Mouse (Mus musculus): ENCODE data around the gene Pdia3. TPM values are rescaled to one million over a fixed set of nuclear protein-coding genes. Genes with fewer than 3 reads are reported as not detected.

The Pdia3 gene
- total and polyA plus RNA-seq, 3 experiments = 96.6 to 148 (median 145) TPM

DNA sequence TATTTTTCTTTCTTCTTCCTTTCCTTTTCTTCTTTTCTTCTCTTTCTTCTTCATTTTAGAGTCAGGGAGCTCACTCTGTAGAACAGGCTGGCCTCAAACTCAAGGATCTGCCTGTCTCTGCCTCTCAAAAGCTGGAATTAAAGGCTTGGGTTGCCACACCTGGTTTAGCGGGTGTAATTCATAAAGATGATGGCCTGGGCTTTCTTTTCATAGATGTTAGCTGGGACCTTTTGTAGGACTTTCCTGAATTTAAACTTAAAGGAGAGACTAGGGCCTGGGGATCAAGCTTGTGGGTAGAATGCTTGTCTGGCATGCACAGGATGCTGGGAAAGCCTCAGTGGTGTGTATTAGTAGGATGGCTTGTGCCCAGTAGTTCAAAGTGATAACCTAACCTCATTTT lies 30.6 kb downstream of the Pdia3 start, which contains the start of gene Ell3:
Gene Ell3 (minus strand): TSS at position 101 of the 400 bp plus-strand sequence.
- peaks cover 2% of the 10 kb centered on the region; the same call in 1 of the 2 replicates for H3K4me1 ChIP-seq (ENCODE audit: control insufficient read depth, insufficient read depth, low read length)
- H3K27me3 ChIP-seq (ENCODE audit: control insufficient read depth, insufficient read depth, low read length) = no peaks in the 10 kb centered on the region
- no peak within 1 kb of the TSS for H3K27ac ChIP-seq
- H3K36me3 ChIP-seq (ENCODE audit: control insufficient read depth, insufficient read depth, low read length) = no peaks in the 10 kb centered on the region
- TF ChIP-seq CTCF (IDR thresholded peaks at IDR 0.05) (no peak), EP300 (IDR thresholded peaks at IDR 0.05; ENCODE audit: insufficient read depth, low read depth, low read length) (no peak), POLR2A (IDR thresholded peaks at IDR 0.05; ENCODE audit: insufficient read depth, low read depth, low read length) (no peak)
- H3K4me3 ChIP-seq = no peak within 1 kb of the TSS; the same call in 1 of the 2 replicates
- no peak for DNase-seq
- intact Hi-C loops (cut with DNase I) = no loop called here
- 98% methylated on average over 1 of the region's 1 CpGs for whole genome bisulfite sequencing
- H3K9ac ChIP-seq (ENCODE audit: low read depth, low read length) = no peak within 1 kb of the TSS
- no peaks in the 10 kb centered on the region for H3K79me2 ChIP-seq (replicated peaks; ENCODE audit: control insufficient read depth, insufficient read depth, low read length)

DNA sequence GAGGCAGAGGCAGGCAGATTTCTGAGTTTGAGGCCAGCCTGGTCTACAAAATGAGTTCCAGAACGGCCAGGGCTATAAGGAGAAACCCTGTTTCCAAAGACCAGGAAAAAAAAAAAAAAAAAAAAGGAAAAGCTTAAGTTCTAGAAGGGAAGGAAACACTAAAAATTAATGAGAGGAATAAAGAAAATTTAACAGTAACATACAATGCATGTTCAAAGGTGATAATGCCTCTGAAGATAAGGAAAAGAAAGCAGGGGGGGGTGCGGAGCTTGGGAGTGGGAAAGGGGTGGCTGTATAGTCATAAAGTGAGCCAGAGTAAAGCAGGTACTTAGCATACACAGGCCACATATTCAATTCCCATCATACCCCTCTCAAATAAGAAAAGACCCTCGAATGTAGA lies 31.5 kb downstream of the Pdia3 start:
- WGBS = 86% methylated on average over 3 of the region's 3 CpGs
- intact Hi-C loops (cut with DNase I) = no loop called here
- TF ChIP-seq EP300 (IDR thresholded peaks at IDR 0.05; ENCODE audit: insufficient read depth, low read depth, low read length) = no peak
- TF ChIP-seq CTCF (IDR thresholded peaks at IDR 0.05) = no peak
- TF ChIP-seq POLR2A (IDR thresholded peaks at IDR 0.05; ENCODE audit: insufficient read depth, low read depth, low read length) = no peak
- no peak for DNase-seq
- Histone ChIP-seq H3K9ac (ENCODE audit: low read depth, low read length) (no peak overlapping the region), H3K27me3 (ENCODE audit: control insufficient read depth, insufficient read depth, low read length) (no peaks in the 10 kb centered on the region), H3K4me1 (ENCODE audit: control insufficient read depth, insufficient read depth, low read length) (peaks cover 2% of the 10 kb centered on the region; the same call in 1 of the 2 replicates), H3K4me3 (no peak overlapping the region), H3K79me2 (replicated peaks; ENCODE audit: control insufficient read depth, insufficient read depth, low read length) (peaks cover 4% of the 10 kb centered on the region), H3K27ac (no peak overlapping the region), H3K36me3 (ENCODE audit: control insufficient read depth, insufficient read depth, low read length) (no peaks in the 10 kb centered on the region)

DNA sequence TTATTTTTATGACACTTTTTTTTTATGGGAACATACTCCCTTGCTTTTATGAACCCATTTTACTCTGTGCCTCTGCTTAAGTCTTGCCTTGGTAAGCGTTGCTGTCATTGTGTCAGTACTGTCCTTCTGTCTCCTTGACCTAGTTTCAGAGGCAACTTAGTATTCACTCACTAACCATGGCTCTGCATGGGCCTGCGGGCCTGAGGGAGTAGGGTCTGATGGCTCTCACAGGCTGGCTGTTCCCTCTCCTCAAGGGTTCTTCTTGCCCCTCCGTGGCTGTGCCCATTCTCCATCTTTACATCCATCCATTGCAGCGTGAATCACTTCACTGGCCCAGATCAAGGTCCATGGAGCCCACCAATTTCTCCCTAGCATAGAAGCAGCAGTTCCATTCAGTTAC lies 32.9 kb downstream of the Pdia3 start:
- 86% methylated on average over 4 of the region's 4 CpGs for WGBS
- intact Hi-C loops (cut with DNase I) = loop anchor here (2.0 kb wide), 1 partner anchor 32 kb away; no protein-coding TSS in a partner anchor
- peaks cover 3% of the 10 kb centered on the region for H3K4me1 ChIP-seq (ENCODE audit: control insufficient read depth, insufficient read depth, low read length)
- H3K27me3 ChIP-seq (ENCODE audit: control insufficient read depth, insufficient read depth, low read length) = no peaks in the 10 kb centered on the region
- H3K79me2 ChIP-seq (replicated peaks; ENCODE audit: control insufficient read depth, insufficient read depth, low read length) = peaks cover 4% of the 10 kb centered on the region
- no peak overlapping the region for H3K9ac ChIP-seq (ENCODE audit: low read depth, low read length)
- no peak overlapping the region for H3K4me3 ChIP-seq
- H3K27ac ChIP-seq = no peak overlapping the region
- peaks cover 7% of the 10 kb centered on the region for H3K36me3 ChIP-seq (ENCODE audit: control insufficient read depth, insufficient read depth, low read length)
- no peak for DNase-seq
- no peak for TF ChIP-seq CTCF (IDR thresholded peaks at IDR 0.05)
- TF ChIP-seq POLR2A (IDR thresholded peaks at IDR 0.05; ENCODE audit: insufficient read depth, low read depth, low read length) = no peak
- TF ChIP-seq EP300 (IDR thresholded peaks at IDR 0.05; ENCODE audit: insufficient read depth, low read depth, low read length) = no peak

DNA sequence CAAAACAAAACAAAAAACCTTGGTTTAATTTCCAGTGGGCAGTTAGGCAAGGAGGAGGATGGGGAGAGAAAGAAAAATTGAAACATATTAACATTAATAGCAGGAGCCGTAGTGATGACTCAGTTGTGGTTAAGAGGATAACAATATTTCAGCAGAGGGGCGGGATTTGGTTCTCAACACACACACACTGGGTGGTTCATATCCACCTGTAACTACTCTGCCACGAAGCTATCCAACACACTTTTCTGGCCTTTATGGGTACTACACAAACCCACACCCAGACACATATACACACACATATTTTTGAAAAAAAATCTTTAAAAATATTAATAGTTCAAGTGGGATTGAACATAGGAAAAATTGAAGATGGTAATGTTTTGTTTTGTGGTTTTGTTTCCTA lies 33.4 kb downstream of the Pdia3 start:
- H3K9ac ChIP-seq (ENCODE audit: low read depth, low read length) = no peak overlapping the region
- intact Hi-C loops (cut with DNase I) = loop anchor here (2.0 kb wide), 1 partner anchor 32 kb away; no protein-coding TSS in a partner anchor
- DNase-seq = no peak
- H3K27ac ChIP-seq = no peak overlapping the region
- peaks cover 8% of the 10 kb centered on the region for H3K36me3 ChIP-seq (ENCODE audit: control insufficient read depth, insufficient read depth, low read length)
- H3K4me3 ChIP-seq = no peak overlapping the region
- H3K27me3 ChIP-seq (ENCODE audit: control insufficient read depth, insufficient read depth, low read length) = no peaks in the 10 kb centered on the region
- 93% methylated on average over 3 of the region's 3 CpGs for WGBS
- H3K4me1 ChIP-seq (ENCODE audit: control insufficient read depth, insufficient read depth, low read length) = peaks cover 1% of the 10 kb centered on the region
- TF ChIP-seq CTCF (IDR thresholded peaks at IDR 0.05) (no peak), EP300 (IDR thresholded peaks at IDR 0.05; ENCODE audit: insufficient read depth, low read depth, low read length) (no peak), POLR2A (IDR thresholded peaks at IDR 0.05; ENCODE audit: insufficient read depth, low read depth, low read length) (no peak)
- peaks cover 4% of the 10 kb centered on the region for H3K79me2 ChIP-seq (replicated peaks; ENCODE audit: control insufficient read depth, insufficient read depth, low read length)

DNA sequence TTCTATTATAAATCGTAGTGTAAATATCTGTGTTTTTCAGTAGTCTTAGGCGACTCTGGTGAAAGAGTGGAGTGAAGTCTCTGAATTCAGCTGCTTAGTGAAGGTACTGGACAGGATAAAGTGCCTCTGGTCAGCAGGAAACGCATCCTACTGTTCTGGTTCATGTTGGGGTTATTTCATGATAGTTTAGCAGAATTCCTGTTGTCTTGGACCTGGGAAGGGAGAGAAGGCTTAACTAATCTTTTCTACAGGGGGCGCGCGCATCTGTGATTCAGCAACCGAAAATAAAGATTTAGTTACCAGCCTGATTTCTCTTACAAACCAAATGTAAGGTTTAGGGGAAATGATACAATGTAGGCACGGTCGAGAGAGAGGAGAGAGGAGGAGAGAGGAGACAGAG lies 34.6 kb downstream of the Pdia3 start:
- H3K79me2 ChIP-seq (replicated peaks; ENCODE audit: control insufficient read depth, insufficient read depth, low read length) = peaks cover 4% of the 10 kb centered on the region
- H3K4me3 ChIP-seq = peak overlapping the region; percentile 66
- peaks cover 4% of the 10 kb centered on the region for H3K4me1 ChIP-seq (ENCODE audit: control insufficient read depth, insufficient read depth, low read length)
- H3K27me3 ChIP-seq (ENCODE audit: control insufficient read depth, insufficient read depth, low read length) = no peaks in the 10 kb centered on the region
- H3K9ac ChIP-seq (ENCODE audit: low read depth, low read length) = peak overlapping the region; percentile 75
- TF ChIP-seq CTCF (IDR thresholded peaks at IDR 0.05) = peak; percentile 61
- no peak for TF ChIP-seq EP300 (IDR thresholded peaks at IDR 0.05; ENCODE audit: insufficient read depth, low read depth, low read length)
- H3K36me3 ChIP-seq (ENCODE audit: control insufficient read depth, insufficient read depth, low read length) = peaks cover 18% of the 10 kb centered on the region
- intact Hi-C loops (cut with DNase I) = loop anchor here (2.0 kb wide), 1 partner anchor 35 kb away; the partner anchor contains the start of genes Catsper2 and Pdia3
- peak; percentile 41 to 47 for DNase-seq
- WGBS = 8% methylated on average over 9 of the region's 9 CpGs
- peak overlapping the region; percentile 99 for H3K27ac ChIP-seq

DNA sequence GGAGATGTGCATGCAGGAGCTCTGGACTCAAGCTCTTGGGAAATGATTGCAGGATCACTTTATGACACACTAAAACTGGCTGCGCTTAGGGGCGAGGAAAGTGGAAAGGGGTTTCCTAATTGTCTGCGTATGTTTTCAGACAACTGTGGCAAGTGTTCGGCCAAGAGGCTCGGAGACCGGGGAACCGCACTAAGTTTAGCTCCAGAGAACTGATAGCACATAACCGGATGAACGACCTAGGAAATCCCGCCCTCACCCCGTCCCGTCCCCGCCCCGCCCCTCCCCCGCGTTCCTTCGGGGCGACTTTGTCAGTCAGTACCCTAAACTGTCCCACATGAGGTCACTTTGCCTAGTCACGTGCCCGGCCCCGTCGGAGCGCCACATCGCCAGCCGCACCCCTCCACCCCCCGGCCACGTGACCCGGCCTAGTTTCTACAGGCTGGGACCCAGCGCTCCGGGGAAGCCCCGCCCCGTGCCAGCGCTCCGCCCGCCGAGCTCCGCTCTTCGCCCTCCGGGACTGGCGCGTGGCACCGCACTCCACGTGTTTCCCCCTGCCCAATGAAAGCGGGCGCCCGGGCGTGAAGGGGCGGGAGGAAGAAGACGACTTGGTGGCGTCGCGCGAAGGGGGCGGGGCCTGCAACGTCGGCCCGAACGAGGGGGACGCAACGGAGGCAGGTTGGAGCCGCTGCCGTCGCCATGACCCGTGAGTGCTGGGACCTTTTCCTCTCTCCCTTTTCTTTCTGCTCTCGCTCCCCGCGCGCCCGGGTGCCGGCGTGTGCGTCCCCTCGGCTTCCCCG lies 35.4 kb downstream of the Pdia3 start, which contains the start of gene Serf2:
Gene Serf2 (plus strand): TSS at position 457 of the 797 bp plus-strand sequence.
- DNase-seq = peak; percentile 99 to 100
- intact Hi-C loops (cut with DNase I) = loop anchor here (2.0 kb wide), 1 partner anchor 36 kb away; the partner anchor contains the start of genes Catsper2 and Pdia3
- Histone ChIP-seq H3K4me1 (ENCODE audit: control insufficient read depth, insufficient read depth, low read length) (peaks cover 5% of the 10 kb centered on the region), H3K27ac (peak within 1 kb of the TSS; percentile 99), H3K27me3 (ENCODE audit: control insufficient read depth, insufficient read depth, low read length) (no peaks in the 10 kb centered on the region), H3K9ac (ENCODE audit: low read depth, low read length) (peak within 1 kb of the TSS; percentile 97), H3K4me3 (peak within 1 kb of the TSS; percentile 100), H3K36me3 (ENCODE audit: control insufficient read depth, insufficient read depth, low read length) (peaks cover 21% of the 10 kb centered on the region), H3K79me2 (replicated peaks; ENCODE audit: control insufficient read depth, insufficient read depth, low read length) (peaks cover 4% of the 10 kb centered on the region)
- under 1% methylated on average over 70 of the region's 74 CpGs for WGBS
- TF ChIP-seq EP300 (IDR thresholded peaks at IDR 0.05; ENCODE audit: insufficient read depth, low read depth, low read length) = peak; percentile 61; the same call in 1 of the 2 replicates
- TF ChIP-seq CTCF (IDR thresholded peaks at IDR 0.05) = no peak
- peak; percentile 98 for TF ChIP-seq POLR2A (IDR thresholded peaks at IDR 0.05; ENCODE audit: insufficient read depth, low read depth, low read length)
